Mouse (Mus musculus): Measurements from ENCODE around the gene Resp18.

Resp18 gene

GRCm38 (mm10) chr1:75278228-75278627 lies at the start of gene Resp18:
Resp18 (minus strand) TSS chr1:75278415.
- DNase-seq, result no peak

- no peak for DNase-seq
Observed at GRCm38 (mm10) chr1:75327461-75327860, 49.2 kb upstream of the Resp18 start.

- no peak for DNase-seq
Observed at GRCm38 (mm10) chr1:75319166-75319565, 41.0 kb upstream of the Resp18 start.

DNA sequence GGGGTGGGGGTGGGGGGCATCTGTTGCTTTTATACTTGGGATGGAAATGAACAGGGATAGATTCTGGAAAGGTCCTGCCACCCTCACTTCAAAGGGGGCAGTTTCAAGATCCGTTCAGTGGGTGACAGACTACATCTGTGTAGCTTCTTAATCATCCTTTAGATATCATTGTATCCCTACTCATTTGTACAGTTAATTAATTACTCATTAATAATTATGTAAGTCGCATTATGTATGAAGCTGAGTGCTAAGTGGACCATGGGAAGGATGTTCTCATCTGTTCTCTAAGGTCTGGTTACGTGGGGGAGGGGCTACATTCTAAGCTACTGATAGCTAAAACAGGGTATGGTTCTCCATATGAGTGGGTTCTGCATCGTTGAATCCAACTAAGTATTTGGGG lies 40.5 kb upstream of the Resp18 start:
- no peak for DNase-seq

DNA sequence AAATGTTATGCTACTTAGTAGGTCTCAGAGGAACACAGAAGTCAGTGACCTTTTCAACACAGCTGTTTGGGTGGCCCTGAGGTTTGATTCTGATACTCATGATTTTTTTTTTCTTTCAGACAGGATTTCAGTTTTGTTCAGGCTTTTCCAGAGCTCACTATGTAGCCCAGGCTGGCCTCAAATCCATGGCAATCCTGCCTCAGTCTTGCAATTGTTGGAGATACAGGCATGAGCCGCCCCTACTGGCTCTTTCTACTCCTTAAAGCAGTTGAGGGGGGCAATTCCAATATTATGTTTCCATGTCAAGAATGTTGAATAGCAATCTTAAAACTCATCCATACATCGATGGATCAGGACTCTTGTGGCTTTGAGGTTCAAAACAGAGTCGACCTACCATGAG lies 40.1 kb upstream of the Resp18 start:
- DNase-seq, result no peak

DNA sequence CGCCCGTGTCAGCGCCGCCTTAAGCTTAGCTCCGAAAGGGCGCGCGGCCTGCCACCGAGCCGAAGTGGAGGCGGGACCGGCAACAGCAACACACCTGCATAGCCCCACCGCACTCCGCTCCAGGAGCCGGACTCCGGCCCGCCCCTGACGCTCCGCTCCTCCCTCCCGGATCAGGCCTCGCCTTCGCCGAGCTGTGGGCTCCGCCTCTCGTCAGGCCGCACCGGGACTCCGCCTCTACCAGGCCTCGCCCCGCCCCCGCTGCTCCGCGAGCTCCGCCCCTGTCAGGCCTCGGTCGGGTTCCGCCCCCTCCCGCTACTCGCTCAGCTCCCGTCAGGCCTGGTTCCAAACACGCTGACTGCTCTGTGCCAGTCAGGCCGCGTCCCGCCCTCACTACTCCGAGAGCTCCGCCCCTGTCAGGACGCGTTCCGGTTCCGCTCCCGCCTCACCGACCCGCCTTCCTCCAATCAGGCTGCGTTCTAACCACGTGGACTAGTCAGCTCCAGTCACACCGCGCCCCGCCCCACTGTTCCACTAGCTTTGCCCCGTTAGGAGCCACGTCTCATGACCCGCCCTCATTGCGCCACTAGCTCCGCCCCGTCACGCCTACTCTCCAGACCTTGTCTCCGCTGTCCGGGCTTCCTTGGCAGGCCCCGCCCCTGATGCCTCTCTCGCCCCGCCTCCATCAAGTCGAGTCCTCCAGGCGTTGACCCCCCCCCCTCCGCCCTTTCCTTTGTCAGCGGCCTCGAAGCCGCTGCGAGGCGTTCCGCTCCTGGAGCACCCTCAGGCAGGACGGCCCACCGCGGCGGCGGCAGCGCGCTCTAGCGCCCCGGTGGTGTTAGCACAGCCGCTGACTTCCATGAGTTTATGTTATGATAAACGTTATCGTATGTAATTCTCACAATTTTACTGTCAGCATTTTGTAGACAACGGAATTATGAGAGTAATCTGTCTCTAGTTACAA lies 39.3 kb upstream of the Resp18 start, which contains the start of gene Dnpep:
Gene Dnpep (minus strand): TSS at position 750 of the 961 bp plus-strand sequence.
- DNase-seq, result peak; percentile 100

- DNase-seq, result peak; percentile 93
Observed at GRCm38 (mm10) chr1:75316861-75317240, 38.6 kb upstream of the Resp18 start.

DNA sequence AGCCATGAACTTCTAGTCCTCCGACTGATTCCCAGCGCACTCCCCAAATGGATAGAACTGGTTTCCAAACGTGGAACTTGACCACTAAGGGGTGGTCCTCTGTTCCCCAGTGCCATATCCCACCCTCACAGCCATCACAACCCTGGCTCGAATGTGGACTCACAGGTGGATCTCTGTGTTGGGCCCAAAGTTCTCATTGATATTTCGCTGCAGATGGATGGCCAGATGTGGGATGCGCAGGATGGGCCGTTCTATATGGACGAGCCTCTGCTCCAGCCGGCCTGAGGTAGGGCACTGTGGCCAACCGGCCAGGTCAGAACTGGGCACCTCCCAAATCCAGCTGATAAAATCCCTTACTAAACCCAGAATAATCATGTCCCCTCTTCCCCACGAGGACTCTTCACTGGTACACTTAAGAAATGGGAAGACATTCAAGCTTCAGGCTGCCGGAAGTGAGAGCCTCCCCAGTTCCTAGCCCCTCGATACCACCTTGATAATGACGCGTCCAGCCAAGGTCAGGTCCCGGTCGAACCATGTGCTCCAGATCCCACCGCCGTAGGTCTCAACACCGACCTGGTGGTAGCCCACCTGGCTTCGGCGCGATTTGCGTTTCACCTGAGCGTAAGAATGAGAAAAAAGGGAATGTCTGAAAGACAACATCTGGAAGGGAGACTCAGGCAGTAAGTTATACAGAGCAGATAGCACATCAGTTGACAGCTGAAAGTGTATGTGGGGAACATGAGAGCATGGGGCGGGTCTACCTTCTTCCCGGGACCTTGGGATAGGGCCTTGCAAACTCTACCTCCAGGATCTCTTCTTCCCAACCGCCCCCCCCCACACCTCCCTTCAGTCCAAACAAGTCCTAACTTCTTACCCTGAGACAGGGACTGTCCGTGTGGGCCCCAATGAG lies 37.5 kb upstream of the Resp18 start:
- DNase-seq, result peak; percentile 31

- DNase-seq, result peak; percentile 22
Observed at GRCm38 (mm10) chr1:75315011-75315410, 36.8 kb upstream of the Resp18 start.

GRCm38 (mm10) chr1:75311694-75312093 lies 33.5 kb upstream of the Resp18 start:
- DNase-seq, result no peak

DNA sequence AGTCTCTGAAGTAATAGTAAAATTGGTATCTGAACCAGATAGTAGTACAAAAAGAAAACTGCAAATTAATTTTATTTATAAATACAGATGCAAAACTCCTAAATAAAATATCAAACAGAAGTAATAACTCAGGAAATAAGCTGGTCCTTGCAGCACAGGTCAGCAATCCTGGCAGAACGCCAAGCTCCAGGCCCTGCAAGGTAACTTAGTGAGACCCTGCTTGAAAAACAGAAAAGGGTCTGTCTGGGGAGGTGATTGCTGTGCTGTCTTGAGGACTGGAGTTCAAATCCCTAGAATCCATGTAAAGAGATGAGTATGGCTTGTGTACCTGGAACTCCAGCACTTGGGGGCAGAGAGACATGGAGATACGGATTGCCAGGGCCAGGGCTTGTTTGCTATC lies 26.4 kb upstream of the Resp18 start:
- no peak for DNase-seq

DNA sequence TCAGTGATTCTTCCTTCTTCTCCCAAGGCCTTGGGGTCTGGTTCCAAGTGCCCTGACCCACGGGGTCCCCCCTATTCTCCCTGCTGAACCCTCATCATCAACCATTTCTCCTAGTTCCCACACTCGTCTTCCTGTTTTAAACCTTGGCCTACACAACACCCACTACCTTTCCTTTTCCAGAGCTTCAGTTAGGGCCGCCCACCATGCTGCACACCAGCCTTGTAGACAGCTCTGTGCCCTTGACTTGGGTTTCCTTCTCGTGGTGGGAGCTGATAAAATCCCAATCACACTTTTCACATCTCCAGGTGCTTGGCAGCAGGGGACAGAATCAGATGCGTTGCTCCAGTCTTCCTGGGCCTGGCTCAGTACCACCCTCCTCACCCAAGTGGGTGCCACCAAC lies 16.1 kb upstream of the Resp18 start:
- no peak for DNase-seq

DNA sequence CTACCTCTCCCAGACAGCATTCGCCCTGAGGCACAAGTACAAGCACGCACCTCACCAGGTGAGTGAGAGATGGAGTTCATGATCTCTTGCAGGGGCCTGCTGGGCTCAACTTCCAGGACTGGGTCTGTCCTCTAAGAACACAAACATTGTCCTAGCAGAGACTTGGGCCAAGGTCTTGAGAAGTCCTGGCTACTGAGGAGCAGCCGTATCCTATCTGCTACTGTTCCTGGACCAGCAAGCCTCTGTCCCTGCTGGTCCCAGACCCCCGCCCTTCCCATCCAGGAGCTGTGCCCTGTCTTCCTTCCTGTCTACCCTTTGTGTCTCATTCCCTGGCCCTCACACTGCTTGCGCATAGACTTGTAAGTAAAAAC lies 15.1 kb upstream of the Resp18 start:
- no peak for DNase-seq

GRCm38 (mm10) chr1:75292476-75293330 lies 14.5 kb upstream of the Resp18 start:
- DNase-seq, result no peak

DNA sequence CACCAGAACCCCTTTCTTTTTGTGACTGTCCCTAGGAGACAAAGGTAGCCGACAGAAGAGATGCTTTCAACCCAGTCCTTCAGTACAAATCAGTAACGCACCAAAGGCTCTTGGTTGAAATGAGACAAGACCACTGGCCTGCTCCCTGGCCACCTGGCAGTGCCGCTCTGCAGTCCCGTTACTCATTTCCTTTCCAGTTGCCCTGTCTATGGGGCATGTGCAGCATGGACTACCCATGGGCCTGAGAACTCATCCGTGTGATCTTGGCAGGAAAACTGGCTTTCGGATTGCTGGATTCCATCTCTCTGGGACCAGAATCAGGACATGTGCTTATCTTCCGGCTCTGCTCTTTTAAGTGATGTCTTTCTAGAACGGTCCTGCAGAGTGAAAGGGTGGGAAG lies 13.1 kb upstream of the Resp18 start:
- DNase-seq, result no peak

DNA sequence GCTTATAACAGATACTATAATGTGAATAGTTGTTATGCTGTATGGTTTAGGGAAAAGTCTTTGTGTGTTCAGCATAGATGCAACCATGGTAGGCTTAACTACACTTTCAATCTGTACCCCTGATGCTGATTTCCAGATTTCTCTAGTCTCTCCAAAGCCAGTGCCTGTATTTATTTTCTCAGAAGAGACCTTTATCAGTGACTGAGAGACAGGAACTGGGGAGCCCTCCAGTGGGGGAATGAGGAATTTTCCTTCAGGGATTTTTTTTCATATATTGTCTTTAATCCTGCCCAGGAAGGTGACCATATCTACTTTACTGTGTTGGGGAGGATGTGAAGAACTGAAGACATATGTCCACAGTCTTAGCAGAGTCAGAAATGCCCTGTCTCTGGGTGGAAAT lies 12.4 kb upstream of the Resp18 start:
- DNase-seq, result no peak

- DNase-seq, result no peak
Observed at GRCm38 (mm10) chr1:75289888-75290431, 11.7 kb upstream of the Resp18 start.

- no peak for DNase-seq
Observed at GRCm38 (mm10) chr1:75289376-75289775, 11.2 kb upstream of the Resp18 start.

DNA sequence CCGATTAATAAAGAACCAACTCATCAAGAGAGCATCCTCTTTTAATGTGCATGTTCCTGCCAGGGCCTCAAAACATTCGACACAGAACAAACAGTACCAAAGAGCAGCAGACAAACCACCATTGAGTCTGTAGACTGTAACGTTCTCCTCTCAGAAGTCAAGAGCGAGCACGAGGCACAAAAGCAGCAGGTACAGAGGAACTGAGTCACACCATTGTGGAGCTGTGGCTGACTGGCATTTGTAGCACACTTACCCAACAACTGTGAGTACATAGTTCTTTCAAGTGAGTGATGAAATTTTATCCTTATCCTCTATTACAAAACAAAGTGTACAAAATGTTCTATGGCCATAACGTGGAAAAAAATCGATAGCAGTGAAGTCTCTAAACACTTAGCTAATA lies 6.7 kb upstream of the Resp18 start:
- no peak for DNase-seq

- no peak for DNase-seq
Observed at GRCm38 (mm10) chr1:75283017-75283416, 4.8 kb upstream of the Resp18 start.

GRCm38 (mm10) chr1:75277195-75278188 lies 723 bp downstream of the Resp18 start:
- no peak for DNase-seq
